Comparison of ENCODE assay signal across 8 mouse cellular contexts in genomic region chr6:131353352-131353919, GRCm38 (mm10). TPM values are rescaled to one million over a fixed set of nuclear protein-coding genes. Genes with fewer than 3 reads are reported as not detected.
DNase-seq lines count a peak whose midpoint lies in the region; ATAC-seq lines count a peak whose summit lies in the region.

Gene Styk1, minus strand, starts transcription at chr6:131353597.

- no peaks in the 10 kb centered on the region for H3K36me3 ChIP-seq in intestine, embryonic 14.5 days (ENCODE audit: control insufficient read depth, insufficient read depth, low read length)

- intact Hi-C loops in gastrocnemius, postnatal 36 days (cut with DNase I) = no loop called here
- intact Hi-C loops in left cerebral cortex, postnatal 10 days (cut with DNase I) = loop anchor here (5.0 to 10.0 kb wide), 2 partner anchors 1529 to 1771 kb away; no protein-coding TSS in a partner anchor

- peak; percentile 93 for DNase-seq in adipocyte (ENCODE audit: low spot score)
- DNase-seq in embryo, embryonic 10.5 days (ENCODE audit: low spot score) = peak; percentile 84
- peak; percentile 27 to 43 for DNase-seq in gastrocnemius, postnatal 36 days
- peak; percentile 88 for DNase-seq in intestine, embryonic 14.5 days (ENCODE audit: low spot score)
- DNase-seq in left cerebral cortex, postnatal 10 days (ENCODE audit: extremely low spot score in 1 of 2, low spot score in 2 of 2) = peak; percentile 83 to 85
- DNase-seq in right cerebral cortex, postnatal 25 days = peak; percentile 80
- DNase-seq in yolk sac, embryonic 10.5 days (ENCODE audit: low spot score) = peak; percentile 68

- peak; percentile 92 for ATAC-seq in intestine, embryonic 14.5 days (replicated peaks; ENCODE audit: low FRiP score, low TSS enrichment, low read depth)
- peak; percentile 90 for ATAC-seq in megakaryocyte-erythroid progenitor cell, adult 5-6 weeks (replicated peaks; ENCODE audit: low FRiP score, low TSS enrichment, poor library complexity, severe bottlenecking)

- WGBS in intestine, embryonic 14.5 days = 2% methylated on average over 16 of the region's 16 CpGs

- no peaks in the 10 kb centered on the region for H3K4me1 ChIP-seq in intestine, embryonic 14.5 days (replicated peaks; ENCODE audit: control insufficient read depth, insufficient read depth, low read length)

- peak within 1 kb of the TSS; percentile 61 for H3K4me2 ChIP-seq in intestine, embryonic 14.5 days (ENCODE audit: low read length)

- H3K27me3 ChIP-seq in intestine, embryonic 14.5 days (replicated peaks; ENCODE audit: control insufficient read depth, insufficient read depth, low read length) = no peaks in the 10 kb centered on the region

- H3K9ac ChIP-seq in intestine, embryonic 14.5 days (ENCODE audit: low read length) = 0 out of 2 replicates have a peak within 1 kb of the TSS, but pooled peaks have one; percentile 2

- no peaks in the 10 kb centered on the region for H3K9me3 ChIP-seq in intestine, embryonic 14.5 days (ENCODE audit: control insufficient read depth, low read length)

- H3K27ac ChIP-seq in intestine, embryonic 14.5 days (ENCODE audit: low read depth) = no peak within 1 kb of the TSS

- peak within 1 kb of the TSS; percentile 29 for H3K4me3 ChIP-seq in intestine, embryonic 14.5 days (ENCODE audit: low read depth, low read length)

RNA-seq across cellular contexts. Expression of gene Styk1, which starts in this region (rescaled TPM):
- 1 to 10 TPM in 1 of 2 experiments, under 1 TPM in 1; 0.59 to 1.4 TPM for total RNA-seq in gastrocnemius, postnatal 36 days (2021)
- polyA plus RNA-seq in intestine, embryonic 14.5 days (2014; fragmentation: Nextera tagmentation; extraction: Ambion mirVana) = 6.7 and 8.6 TPM in 2 replicates
- 1 to 10 TPM; 1.6 to 2.2 TPM for total RNA-seq in left cerebral cortex, postnatal 10 days (2021)
- total RNA-seq in megakaryocyte-erythroid progenitor cell, adult 5-6 weeks (2014; fragmentation: Nextera tagmentation) = 0.39 TPM in 1 of 2 replicates, not detected in the other
- total RNA-seq in megakaryocyte-erythroid progenitor cell, adult 5-6 weeks (2017) = 1.3 and 1.6 TPM in 2 replicates

Comparison
In these comparisons a context has a peak if more than half of its experiments do, and no peak if none do; other contexts are left out.
1. DNase-seq: peak in every context shown above with its lines; median percentile 93 in adipocyte; 88 in intestine, embryonic 14.5 days; 84 in embryo, embryonic 10.5 days; 84 in left cerebral cortex, postnatal 10 days; 80 in right cerebral cortex, postnatal 25 days; 68 in yolk sac, embryonic 10.5 days; 35 in gastrocnemius, postnatal 36 days.